Mouse (Mus musculus): ENCODE results near the gene Olfr898.

Olfr898 gene

DNA sequence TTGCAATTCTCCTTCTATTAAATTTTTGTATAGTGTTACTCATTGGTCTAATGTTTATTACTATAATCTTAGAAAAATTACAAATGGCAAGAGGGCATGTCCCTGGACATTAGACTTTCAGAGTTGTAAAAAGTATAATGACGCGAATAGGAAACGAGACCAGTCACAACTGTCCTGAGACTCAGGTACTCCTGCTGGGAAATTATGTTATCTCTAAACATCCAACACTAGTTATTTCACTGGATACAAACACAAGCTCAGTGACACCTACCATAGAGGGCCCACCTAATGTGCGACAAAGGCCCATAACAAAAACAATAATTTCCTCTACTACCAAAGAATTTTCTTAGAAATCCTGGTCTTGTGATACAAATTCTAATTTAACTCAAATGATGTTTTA lies at the start of gene Olfr898:
Gene Olfr898 (plus strand): TSS at position 301 of the 400 bp plus-strand sequence.
- no peak for DNase-seq (ENCODE audit: low spot score in 2 of 2)

DNA sequence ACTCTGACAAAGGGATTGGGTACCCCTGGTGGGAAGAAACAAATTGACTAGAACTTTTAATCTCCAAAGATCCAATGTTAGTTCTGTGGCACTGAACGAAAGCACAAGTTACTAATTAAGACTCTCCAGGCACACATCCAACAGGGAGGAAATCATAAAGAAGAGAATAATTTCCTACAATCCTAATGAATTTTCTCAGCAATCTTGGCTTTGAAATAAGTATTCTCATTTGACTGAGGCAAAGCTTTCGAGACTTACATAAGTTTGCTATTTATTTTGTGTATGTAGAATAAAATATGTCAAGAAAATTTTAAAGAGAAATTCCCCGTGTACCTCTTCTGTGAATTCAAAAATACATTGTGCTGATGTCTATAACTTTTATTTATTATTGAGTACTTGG lies 19.5 kb upstream of the Olfr898 start, which contains the start of gene Olfr25:
Gene Olfr25 (plus strand): TSS at position 301 of the 400 bp plus-strand sequence.
- DNase-seq (ENCODE audit: low spot score in 2 of 2), result no peak

DNA sequence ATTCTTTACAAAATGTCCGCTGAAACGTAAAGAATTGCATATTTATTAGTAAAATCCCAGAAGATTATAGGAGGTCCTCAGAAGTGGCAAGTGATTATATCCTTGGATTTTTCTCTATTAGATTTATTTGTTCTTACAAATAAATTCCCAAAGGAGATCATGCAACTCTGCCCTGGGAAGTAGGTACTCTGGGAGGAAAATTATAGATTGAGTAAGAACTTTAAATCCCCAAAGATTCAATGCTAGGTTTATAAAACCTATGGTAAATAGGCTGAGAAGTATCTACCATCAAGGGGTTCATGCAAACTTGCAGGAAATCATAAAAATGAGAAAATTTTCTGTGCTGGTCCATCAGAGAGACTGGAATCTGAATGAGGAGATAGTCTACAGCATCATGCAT lies 18.4 kb downstream of the Olfr898 start, which contains the start of gene Olfr250:
Gene Olfr250 (plus strand): TSS at position 301 of the 400 bp plus-strand sequence.
- no peak for DNase-seq (ENCODE audit: low spot score in 2 of 2)

DNA sequence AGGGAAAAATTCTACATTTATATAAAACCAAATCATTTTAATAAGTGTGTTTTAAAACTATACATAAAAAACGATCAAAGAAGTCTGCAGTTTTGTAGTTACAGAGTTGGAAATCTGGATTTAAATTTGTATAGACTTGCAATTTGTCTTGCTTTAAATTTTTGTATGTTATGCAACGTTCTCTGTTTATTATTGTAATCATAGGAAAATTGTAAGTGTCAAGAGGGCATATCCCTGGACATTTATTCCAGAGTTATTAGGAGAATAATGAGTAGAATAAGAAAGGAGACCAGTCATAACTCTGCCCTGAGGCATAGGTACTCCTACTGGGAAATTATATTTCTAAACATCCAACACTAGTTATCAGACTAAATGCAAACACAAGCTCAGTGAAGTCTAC lies 28.6 kb downstream of the Olfr898 start, which contains the start of gene Olfr251:
Gene Olfr251 (plus strand): TSS at position 301 of the 400 bp plus-strand sequence.
- no peak for DNase-seq (ENCODE audit: low spot score in 2 of 2)

DNA sequence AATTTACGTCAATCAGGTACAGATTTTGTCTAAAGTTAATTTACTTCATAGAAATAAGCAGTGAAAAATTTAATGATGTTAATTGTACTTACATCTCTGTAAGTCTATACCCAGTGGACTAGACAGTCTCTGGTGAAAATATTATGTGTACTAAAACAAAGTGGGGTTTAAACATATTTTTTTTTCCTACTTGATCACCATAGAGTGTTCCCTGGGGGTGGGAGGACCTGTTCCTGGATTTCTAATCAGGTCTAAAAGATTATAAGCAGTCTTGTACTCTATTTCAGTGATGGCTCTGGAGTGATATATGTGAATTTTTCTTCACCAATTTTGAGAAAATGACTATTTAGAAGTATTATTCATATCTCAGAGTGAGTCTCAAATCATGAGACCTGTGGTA lies 53.2 kb downstream of the Olfr898 start, which contains the start of gene Olfr147:
Gene Olfr147 (plus strand): TSS at position 301 of the 400 bp plus-strand sequence.
- no peak for DNase-seq (ENCODE audit: low spot score in 2 of 2)

Measured in right cerebral cortex, postnatal 10 days (tissue).